Mouse (Mus musculus) stomach, postnatal 0 days (tissue): ENCODE data around the gene Fads6.

Source experiments
- CTCF ChIP-seq: IDR thresholded peaks from 2 replicates; pipeline ENCODE4 v1.5.1; 2016; ENCODE audit warnings: antibody characterized with exemption, low read depth, mild to moderate bottlenecking, moderate library complexity
- EP300 ChIP-seq: optimal IDR thresholded peaks from 2 replicates; pipeline ENCODE3; 2016; ENCODE audit warnings: antibody characterized with exemption

- TF ChIP-seq CTCF (no peak), EP300 (no peak)
Observed at GRCm38 (mm10) chr11:115251258-115251657, 46.2 kb downstream of the Fads6 start.
